Mouse (Mus musculus): ENCODE data around the gene Lypd8.

GRCm38 (mm10) chr11:58399985-58400645, 21.3 kb downstream of the Lypd8 start:
- TF ChIP-seq POLR2A (IDR thresholded peaks at IDR 0.05; ENCODE audit: low read depth, low read length) (no peak), CTCF (IDR thresholded peaks at IDR 0.05; ENCODE audit: borderline replicate concordance, insufficient read depth, low read length) (no peak)

Measured in embryonic fibroblast, embryonic 13.5 days (primary cell).